ENCODE assay signal across 10 mouse cellular contexts in genomic region chr9:111571619-111572018, GRCm38 (mm10).
DNase-seq lines count a peak whose midpoint lies in the region; ATAC-seq and TF ChIP-seq lines count a peak whose summit lies in the region.
"Had no signal": no experiment of that assay in that cellular context is flagged by ENCODE, and none has a peak within 500 bp of the region (broad histone marks: within the 10 kb centered on the region; RNA-seq: fewer than 3 reads in every experiment).

No protein-coding gene starts in this region.

- no peaks in the 10 kb centered on the region for H3K27me3 ChIP-seq in hindbrain, postnatal 0 days (ENCODE audit: insufficient read depth, low read length)
- no peaks in the 10 kb centered on the region for H3K27me3 ChIP-seq in hindbrain, embryonic 12.5 days
- H3K27me3 ChIP-seq in stomach, postnatal 0 days (ENCODE audit: control insufficient read depth, insufficient read depth, low read length), result no peaks in the 10 kb centered on the region
- H3K27me3 ChIP-seq: lung, embryonic 15.5 days had no signal

- H3K9me3 ChIP-seq in hindbrain, postnatal 0 days (ENCODE audit: low read length), result no peaks in the 10 kb centered on the region
- H3K9me3 ChIP-seq in hindbrain, embryonic 12.5 days (replicated peaks), result no peaks in the 10 kb centered on the region
- H3K9me3 ChIP-seq in stomach, postnatal 0 days (ENCODE audit: control insufficient read depth, low read length), result no peaks in the 10 kb centered on the region
- H3K9me3 ChIP-seq: hindbrain, embryonic 10.5 days; lung, embryonic 15.5 days had no signal

- TF ChIP-seq CTCF in hindbrain, postnatal 0 days (IDR thresholded peaks at IDR 0.05; ENCODE audit: low read depth), result peak; percentile 20
- TF ChIP-seq CTCF in stomach, postnatal 0 days (IDR thresholded peaks at IDR 0.05; ENCODE audit: low read depth), result peak; percentile 39; the same call in 1 of the 2 replicates

- no peak overlapping the region for H3K27ac ChIP-seq in hindbrain, postnatal 0 days
- H3K27ac ChIP-seq in hindbrain, embryonic 12.5 days, result no peak overlapping the region
- no peak overlapping the region for H3K27ac ChIP-seq in stomach, postnatal 0 days (replicated peaks)
- H3K27ac ChIP-seq: hindbrain, embryonic 10.5 days; lung, embryonic 15.5 days had no signal

- no peaks in the 10 kb centered on the region for H3K4me1 ChIP-seq in hindbrain, postnatal 0 days (ENCODE audit: insufficient read depth, low read length)
- no peaks in the 10 kb centered on the region for H3K4me1 ChIP-seq in hindbrain, embryonic 12.5 days
- H3K4me1 ChIP-seq in stomach, postnatal 0 days (replicated peaks; ENCODE audit: control insufficient read depth, insufficient read depth), result no peaks in the 10 kb centered on the region
- H3K4me1 ChIP-seq: hindbrain, embryonic 10.5 days; lung, embryonic 15.5 days had no signal

- no peak overlapping the region for H3K9ac ChIP-seq in hindbrain, postnatal 0 days (replicated peaks; ENCODE audit: low read length)
- no peak overlapping the region for H3K9ac ChIP-seq in hindbrain, embryonic 12.5 days
- H3K9ac ChIP-seq in stomach, postnatal 0 days (ENCODE audit: low read length), result no peak overlapping the region
- H3K9ac ChIP-seq: lung, embryonic 15.5 days had no signal

- H3K4me3 ChIP-seq in hindbrain, postnatal 0 days (ENCODE audit: low read length), result no peak overlapping the region
- H3K4me3 ChIP-seq in hindbrain, embryonic 12.5 days, result no peak overlapping the region
- no peak overlapping the region for H3K4me3 ChIP-seq in stomach, postnatal 0 days (ENCODE audit: low read depth, low read length)
- H3K4me3 ChIP-seq: hindbrain, embryonic 10.5 days; lung, embryonic 15.5 days had no signal

- 87% methylated on average over 5 of the region's 5 CpGs for WGBS in hindbrain, postnatal 0 days
- 76% methylated on average over 5 of the region's 5 CpGs for WGBS in hindbrain, embryonic 12.5 days
- WGBS in stomach, postnatal 0 days, result 80% methylated on average over 5 of the region's 5 CpGs

- no peak for TF ChIP-seq EP300 in stomach, postnatal 0 days (optimal IDR thresholded peaks at IDR 0.05)

- DNase-seq in hindbrain, postnatal 0 days (ENCODE audit: low spot score), result no peak
- DNase-seq in thymus, postnatal 0 days (ENCODE audit: low spot score), result peak; percentile 2
- DNase-seq in thymus, postnatal 10 days (ENCODE audit: low spot score in 2 of 2), result no peak
- peak; percentile 49 for DNase-seq in adrenal gland, postnatal 25 days
- no peak for DNase-seq in stomach, postnatal 0 days (ENCODE audit: low spot score)
- DNase-seq in testis, postnatal 10 days (ENCODE audit: low spot score), result no peak
- no peak for DNase-seq in urinary bladder, adult 18-20 months (ENCODE audit: low spot score in 2 of 2)

- ATAC-seq in hindbrain, postnatal 0 days, result no peak
- no peak for ATAC-seq in hindbrain, embryonic 12.5 days (ENCODE audit: low FRiP score)
- no peak for ATAC-seq in stomach, postnatal 0 days (ENCODE audit: low FRiP score, low TSS enrichment)

- H3K36me3 ChIP-seq in hindbrain, postnatal 0 days (ENCODE audit: insufficient read depth, low read length), result no peaks in the 10 kb centered on the region
- no peaks in the 10 kb centered on the region for H3K36me3 ChIP-seq in hindbrain, embryonic 12.5 days
- no peaks in the 10 kb centered on the region for H3K36me3 ChIP-seq in stomach, postnatal 0 days (ENCODE audit: control insufficient read depth, insufficient read depth, low read length)
- H3K36me3 ChIP-seq: hindbrain, embryonic 10.5 days; lung, embryonic 15.5 days had no signal

- no peak overlapping the region for H3K4me2 ChIP-seq in hindbrain, postnatal 0 days (ENCODE audit: low read depth, low read length)
- no peak overlapping the region for H3K4me2 ChIP-seq in hindbrain, embryonic 12.5 days (replicated peaks)
- no peak overlapping the region for H3K4me2 ChIP-seq in stomach, postnatal 0 days (replicated peaks; ENCODE audit: low read depth)
- H3K4me2 ChIP-seq: lung, embryonic 15.5 days had no signal

Comparison
In these comparisons a context has a peak if more than half of its experiments do, and no peak if none do; other contexts are left out.
1. DNase-seq: peak in thymus, postnatal 0 days (single experiment) and adrenal gland, postnatal 25 days (single experiment); none in hindbrain, postnatal 0 days (single experiment), thymus, postnatal 10 days (0 of 2), stomach, postnatal 0 days (single experiment), testis, postnatal 10 days (single experiment) and urinary bladder, adult 18-20 months (0 of 2).